Mouse (Mus musculus) limb, embryonic 14.5 days (tissue): ENCODE measurements around the gene Tcaf1. TPM values are rescaled to one million over a fixed set of nuclear protein-coding genes. Genes with fewer than 3 reads are reported as not detected.

Source experiments
- ATAC-seq: fragments of 200-750 bp; cut with Nextera tagmentation; 2 replicates; pipeline ENCODE4 v1.8.0; 2017; ENCODE audit warnings: low read depth, moderate number of reproducible peaks, moderate TSS enrichment; ENCODE audit not compliant: low FRiP score
- DNase-seq: peaks from one replicate; pipeline ENCODE4 v3.0.0-alpha.2; 2015; ENCODE audit warnings: low spot score
- H3K27ac ChIP-seq: fragments of 300-500 bp; sonication (generic); replicated peaks from 2 replicates; pipeline ENCODE4 v1.5.1; 2014; ENCODE audit warnings: low read depth, mild to moderate bottlenecking, low read length, moderate library complexity, mixed read lengths
- H3K27me3 ChIP-seq: fragments of 300-500 bp; sonication (generic); 2 replicates; pipeline ENCODE4 v1.6.1; 2014; ENCODE audit warnings: low read length, mixed read lengths; ENCODE audit not compliant: control insufficient read depth, insufficient read depth
- H3K36me3 ChIP-seq: fragments of 300-500 bp; sonication (generic); 2 replicates; pipeline ENCODE4 v1.6.1; 2014; ENCODE audit warnings: mild to moderate bottlenecking, low read length, moderate library complexity, mixed read lengths; ENCODE audit not compliant: control insufficient read depth, insufficient read depth
- H3K4me1 ChIP-seq: fragments of 300-500 bp; sonication (generic); 2 replicates; pipeline ENCODE4 v1.6.1; 2014; ENCODE audit warnings: antibody characterized with exemption, low read length, mixed read lengths; ENCODE audit not compliant: control insufficient read depth, insufficient read depth
- H3K4me2 ChIP-seq: fragments of 300-500 bp; sonication (generic); replicated peaks from 2 replicates; pipeline ENCODE4 v1.6.1; 2014; ENCODE audit warnings: low read depth, mild to moderate bottlenecking, low read length, moderate library complexity; ENCODE audit not compliant: severe bottlenecking
- H3K4me3 ChIP-seq: fragments of 300-500 bp; sonication (generic); replicated peaks from 2 replicates; pipeline ENCODE4 v1.5.1; 2014; ENCODE audit warnings: low read length
- H3K9ac ChIP-seq: fragments of 300-500 bp; sonication (generic); 2 replicates; pipeline ENCODE4 v1.6.1; 2014; ENCODE audit warnings: mild to moderate bottlenecking, low read depth, low read length, moderate library complexity; ENCODE audit not compliant: severe bottlenecking
- H3K9me3 ChIP-seq: fragments of 300-500 bp; sonication (generic); 2 replicates; pipeline ENCODE4 v1.6.1; 2016; ENCODE audit warnings: low read length; ENCODE audit not compliant: control insufficient read depth
- POLR2A ChIP-seq: fragments of 200-500 bp; IDR thresholded peaks from 2 replicates; pipeline ENCODE4 v1.8.0; 2012; ENCODE audit warnings: inconsistent platforms, mild to moderate bottlenecking, moderate library complexity, borderline replicate concordance; ENCODE audit not compliant: insufficient read depth, insufficient read length; ENCODE audit errors: extremely low read depth
- WGBS: fragments of 180-500 bp; shearing (Covaris S2); extraction: QIAGEN DNeasy Blood & Tissue Kit; methylation state at CpG from one replicate; pipeline ENCODE4 v1.1.7; 2014; 5-methylcytosine and 5-hydroxymethylcytosine counted together
- polyA plus RNA-seq, 2 experiments: library from polyadenylated mRNA; depleted of rRNA in 1 of 2; stranded (reverse) in 1 of 2; unstranded in 1 of 2; fragments of >200 nt; fragmentation: Nextera tagmentation in 1 of 2; extraction: Ambion mirVana in 1 of 2; gene quantifications; 2 replicates each; pipeline versions ENCODE4 v1.2.1 to v1.2.3; 2012 to 2014

Tcaf1 gene
- polyA plus RNA-seq, 2 experiments = 58.7 to 63.5 TPM

DNA sequence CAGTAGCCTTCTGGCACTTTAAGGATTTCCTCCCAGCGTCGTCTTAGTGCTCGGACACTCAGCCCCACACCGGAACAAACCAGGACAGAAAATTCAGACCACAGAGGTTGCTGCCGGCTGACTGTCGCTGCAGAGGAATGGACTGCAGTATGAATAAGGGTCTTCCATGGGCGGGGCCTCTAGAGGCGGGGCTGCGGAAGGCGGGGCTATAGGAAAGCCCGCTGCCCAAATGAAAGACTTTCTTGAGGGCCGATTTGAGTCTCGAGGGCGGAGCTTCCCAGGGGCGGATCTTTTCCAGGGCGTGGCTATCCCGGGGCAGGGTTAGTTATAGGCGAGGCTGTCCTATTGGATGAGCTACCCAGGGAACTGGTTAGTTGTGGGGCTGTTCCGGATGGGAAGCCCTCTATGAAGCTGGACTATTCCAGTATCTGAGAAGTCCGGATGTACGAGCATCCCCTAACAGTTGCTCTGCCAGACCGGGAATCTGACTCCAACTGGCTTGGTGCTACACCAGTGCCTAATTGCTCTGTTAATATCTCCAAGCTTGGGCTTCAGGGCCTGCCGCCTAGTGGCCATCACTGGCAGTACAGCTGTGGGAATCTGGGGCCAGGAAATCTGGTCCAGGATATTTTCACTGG, 64.9 kb downstream of the Tcaf1 start, which contains the start of gene Tcaf2:
Gene Tcaf2 (minus strand): TSS at position 343 of the 638 bp plus-strand sequence.
- Histone ChIP-seq H3K4me3 (peak within 1 kb of the TSS; percentile 36), H3K9ac (no peak within 1 kb of the TSS), H3K4me1 (peaks cover 3% of the 10 kb centered on the region; the same call in 1 of the 2 replicates), H3K4me2 (peak within 1 kb of the TSS; percentile 58), H3K9me3 (no peaks in the 10 kb centered on the region), H3K27me3 (no peaks in the 10 kb centered on the region), H3K36me3 (no peaks in the 10 kb centered on the region), H3K27ac (no peak within 1 kb of the TSS)
- DNase-seq = peak; percentile 84
- peak; percentile 97 for ATAC-seq
- TF ChIP-seq POLR2A = no peak
- under 1% methylated on average over 23 of the region's 23 CpGs for WGBS

DNA sequence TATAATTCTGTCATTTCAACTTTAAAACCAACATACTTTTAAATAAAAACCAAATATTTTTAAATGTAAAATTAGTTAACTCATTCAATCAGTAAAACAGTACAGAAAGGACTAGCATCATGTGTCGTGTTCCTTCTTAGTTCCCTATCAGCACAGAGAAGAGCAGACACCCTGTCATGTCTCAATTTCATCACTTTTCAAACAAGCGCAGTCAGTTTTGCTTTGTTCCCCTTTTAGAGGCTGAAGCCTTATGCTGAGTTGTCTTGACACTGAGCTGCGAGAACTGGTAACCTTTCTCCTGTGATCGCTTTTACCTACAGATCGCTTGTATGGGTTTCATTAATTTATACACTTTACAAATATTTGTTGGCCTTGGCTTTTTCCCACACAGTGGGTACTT, 75.5 kb downstream of the Tcaf1 start:
- H3K9ac ChIP-seq = no peak overlapping the region
- no peaks in the 10 kb centered on the region for H3K36me3 ChIP-seq
- H3K4me3 ChIP-seq = no peak overlapping the region
- no peak overlapping the region for H3K4me2 ChIP-seq
- no peak for ATAC-seq
- no peaks in the 10 kb centered on the region for H3K9me3 ChIP-seq
- DNase-seq = no peak
- no peak for TF ChIP-seq POLR2A
- no peak overlapping the region for H3K27ac ChIP-seq
- no peaks in the 10 kb centered on the region for H3K4me1 ChIP-seq
- 89% methylated on average over 5 of the region's 5 CpGs for WGBS
- no peaks in the 10 kb centered on the region for H3K27me3 ChIP-seq

DNA sequence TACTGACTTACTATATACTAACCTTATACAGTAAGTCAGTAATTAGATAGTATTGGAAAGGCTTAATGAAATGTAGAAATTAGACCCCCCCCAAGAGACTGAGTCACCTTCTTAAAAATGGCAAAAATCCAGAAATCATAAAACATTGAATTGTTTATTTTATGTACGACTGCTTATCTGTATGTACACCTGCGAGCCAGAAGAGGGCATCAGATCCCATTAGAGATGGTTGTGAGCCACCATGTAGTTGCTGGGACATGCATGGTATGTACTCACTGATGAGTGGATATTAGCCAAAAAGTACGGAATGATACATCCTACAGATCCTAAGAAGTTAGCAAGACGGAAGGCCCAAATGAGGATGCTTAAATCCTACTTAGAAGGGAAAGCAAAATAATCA, 78.5 kb downstream of the Tcaf1 start:
- 76% methylated on average over 4 of the region's 4 CpGs for WGBS
- H3K9ac ChIP-seq = no peak overlapping the region
- H3K27ac ChIP-seq = no peak overlapping the region
- no peak for TF ChIP-seq POLR2A
- H3K4me3 ChIP-seq = no peak overlapping the region
- ATAC-seq (no peak), DNase-seq (no peak)
- no peak overlapping the region for H3K4me2 ChIP-seq
- H3K9me3 ChIP-seq = no peaks in the 10 kb centered on the region
- H3K36me3 ChIP-seq = no peaks in the 10 kb centered on the region
- no peaks in the 10 kb centered on the region for H3K27me3 ChIP-seq
- no peaks in the 10 kb centered on the region for H3K4me1 ChIP-seq

Other genes starting within 250 kb of the Tcaf1 start
- not detected in 2 replicates for gene Olfr458, start 244.9 kb downstream of the Tcaf1 start, polyA plus RNA-seq (2012; rRNA removed)
- not detected in 2 replicates for gene Olfr458, start 244.9 kb downstream of the Tcaf1 start, polyA plus RNA-seq (2014; fragmentation: Nextera tagmentation; extraction: Ambion mirVana)
- not detected in 2 replicates for gene Olfr457, start 233.8 kb downstream of the Tcaf1 start, polyA plus RNA-seq (2012; rRNA removed)
- gene Olfr457, start 233.8 kb downstream of the Tcaf1 start, polyA plus RNA-seq (2014; fragmentation: Nextera tagmentation; extraction: Ambion mirVana) = 0.07 TPM in 1 of 2 replicates, not detected in the other
- not detected in 2 replicates for gene Olfr456, start 222.9 kb downstream of the Tcaf1 start, polyA plus RNA-seq (2012; rRNA removed)
- not detected in 2 replicates for gene Olfr456, start 222.9 kb downstream of the Tcaf1 start, polyA plus RNA-seq (2014; fragmentation: Nextera tagmentation; extraction: Ambion mirVana)
- gene Olfr455, start 162.5 kb downstream of the Tcaf1 start, polyA plus RNA-seq (2012; rRNA removed) = not detected in 2 replicates
- gene Olfr455, start 162.5 kb downstream of the Tcaf1 start, polyA plus RNA-seq (2014; fragmentation: Nextera tagmentation; extraction: Ambion mirVana) = not detected in 2 replicates
- gene Tcaf3, start 112.4 kb downstream of the Tcaf1 start, polyA plus RNA-seq (2012; rRNA removed) = not detected in 2 replicates
- gene Tcaf3, start 112.4 kb downstream of the Tcaf1 start, polyA plus RNA-seq (2014; fragmentation: Nextera tagmentation; extraction: Ambion mirVana) = not detected in 2 replicates
- gene Tcaf2, start 64.8 kb downstream of the Tcaf1 start, polyA plus RNA-seq (2012; rRNA removed) = 3.9 and 4.3 TPM in 2 replicates
- gene Tcaf2, start 64.8 kb downstream of the Tcaf1 start, polyA plus RNA-seq (2014; fragmentation: Nextera tagmentation; extraction: Ambion mirVana) = 2.3 and 2.6 TPM in 2 replicates
- not detected in 2 replicates for gene Olfr453, start 29.3 kb upstream of the Tcaf1 start, polyA plus RNA-seq (2012; rRNA removed)
- gene Olfr453, start 29.3 kb upstream of the Tcaf1 start, polyA plus RNA-seq (2014; fragmentation: Nextera tagmentation; extraction: Ambion mirVana) = not detected in 2 replicates
- not detected in 2 replicates for gene Olfr38, start 46.3 kb upstream of the Tcaf1 start, polyA plus RNA-seq (2012; rRNA removed)
- gene Olfr38, start 46.3 kb upstream of the Tcaf1 start, polyA plus RNA-seq (2014; fragmentation: Nextera tagmentation; extraction: Ambion mirVana) = not detected in 2 replicates
- not detected in 2 replicates for gene Olfr452, start 75.0 kb upstream of the Tcaf1 start, polyA plus RNA-seq (2012; rRNA removed)
- not detected in 2 replicates for gene Olfr452, start 75.0 kb upstream of the Tcaf1 start, polyA plus RNA-seq (2014; fragmentation: Nextera tagmentation; extraction: Ambion mirVana)
- gene Olfr450, start 101.9 kb upstream of the Tcaf1 start, polyA plus RNA-seq (2012; rRNA removed) = not detected in 2 replicates
- not detected in 2 replicates for gene Olfr450, start 101.9 kb upstream of the Tcaf1 start, polyA plus RNA-seq (2014; fragmentation: Nextera tagmentation; extraction: Ambion mirVana)
- gene Olfr449, start 124.3 kb upstream of the Tcaf1 start, polyA plus RNA-seq (2012; rRNA removed) = not detected in 2 replicates
- not detected in 2 replicates for gene Olfr449, start 124.3 kb upstream of the Tcaf1 start, polyA plus RNA-seq (2014; fragmentation: Nextera tagmentation; extraction: Ambion mirVana)
- not detected in 2 replicates for gene Olfr448, start 180.4 kb upstream of the Tcaf1 start, polyA plus RNA-seq (2012; rRNA removed)
- not detected in 2 replicates for gene Olfr448, start 180.4 kb upstream of the Tcaf1 start, polyA plus RNA-seq (2014; fragmentation: Nextera tagmentation; extraction: Ambion mirVana)
- gene Olfr447, start 198.8 kb upstream of the Tcaf1 start, polyA plus RNA-seq (2012; rRNA removed) = not detected in 2 replicates
- gene Olfr447, start 198.8 kb upstream of the Tcaf1 start, polyA plus RNA-seq (2014; fragmentation: Nextera tagmentation; extraction: Ambion mirVana) = not detected in 2 replicates
- not detected in 2 replicates for gene Olfr446, start 211.3 kb upstream of the Tcaf1 start, polyA plus RNA-seq (2012; rRNA removed)
- gene Olfr446, start 211.3 kb upstream of the Tcaf1 start, polyA plus RNA-seq (2014; fragmentation: Nextera tagmentation; extraction: Ambion mirVana) = not detected in 2 replicates
- not detected in 2 replicates for gene Olfr444, start 239.0 kb upstream of the Tcaf1 start, polyA plus RNA-seq (2012; rRNA removed)
- not detected in 2 replicates for gene Olfr444, start 239.0 kb upstream of the Tcaf1 start, polyA plus RNA-seq (2014; fragmentation: Nextera tagmentation; extraction: Ambion mirVana)